Mouse (Mus musculus): ENCODE data around the gene Hist1h2ag.
"Not testable (repeated sequence)": the region's sequence is repeated elsewhere in the genome, so short reads cannot be mapped to it uniquely, and the experiment has no call there.

The Hist1h2ag gene

DNA sequence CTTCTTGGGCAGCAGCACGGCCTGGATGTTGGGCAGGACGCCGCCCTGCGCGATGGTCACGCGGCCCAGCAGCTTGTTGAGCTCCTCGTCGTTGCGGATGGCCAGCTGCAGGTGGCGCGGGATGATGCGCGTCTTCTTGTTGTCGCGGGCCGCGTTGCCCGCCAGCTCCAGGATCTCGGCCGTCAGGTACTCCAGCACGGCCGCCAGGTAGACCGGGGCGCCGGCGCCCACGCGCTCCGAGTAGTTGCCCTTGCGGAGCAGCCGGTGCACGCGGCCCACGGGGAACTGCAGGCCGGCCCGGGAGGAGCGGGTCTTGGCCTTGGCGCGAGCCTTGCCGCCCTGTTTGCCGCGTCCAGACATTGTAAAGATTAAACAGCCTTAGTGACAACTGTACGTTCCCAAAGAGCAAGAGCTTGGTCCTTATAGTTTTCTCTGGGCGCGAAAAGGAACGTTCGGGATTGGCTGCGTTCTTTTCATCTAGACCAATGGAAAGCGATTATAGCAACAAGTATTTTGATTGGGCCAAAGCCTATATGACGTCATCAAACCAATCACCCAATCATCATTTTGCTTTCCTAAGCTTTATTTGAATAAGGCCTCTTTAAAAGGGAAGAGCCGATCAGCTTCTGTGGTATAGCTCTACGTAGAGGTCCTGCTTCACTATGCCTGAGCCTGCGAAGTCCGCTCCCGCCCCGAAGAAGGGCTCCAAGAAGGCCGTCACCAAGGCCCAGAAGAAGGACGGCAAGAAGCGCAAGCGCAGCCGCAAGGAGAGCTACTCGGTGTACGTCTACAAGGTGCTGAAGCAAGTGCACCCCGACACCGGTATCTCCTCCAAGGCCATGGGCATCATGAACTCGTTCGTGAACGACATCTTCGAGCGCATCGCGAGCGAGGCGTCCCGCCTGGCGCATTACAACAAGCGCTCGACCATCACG lies at the start of gene Hist1h2ag, which contains the start of gene Hist1h2bj:
Gene Hist1h2ag, minus strand, starts transcription at position 377 of the 935 bp plus-strand sequence.
Gene Hist1h2bj, plus strand, starts transcription at position 647 of the 935 bp plus-strand sequence.
- DNase-seq (ENCODE audit: low read depth in 2 of 2, low spot score in 2 of 2): peak; percentile 76 to 86

DNA sequence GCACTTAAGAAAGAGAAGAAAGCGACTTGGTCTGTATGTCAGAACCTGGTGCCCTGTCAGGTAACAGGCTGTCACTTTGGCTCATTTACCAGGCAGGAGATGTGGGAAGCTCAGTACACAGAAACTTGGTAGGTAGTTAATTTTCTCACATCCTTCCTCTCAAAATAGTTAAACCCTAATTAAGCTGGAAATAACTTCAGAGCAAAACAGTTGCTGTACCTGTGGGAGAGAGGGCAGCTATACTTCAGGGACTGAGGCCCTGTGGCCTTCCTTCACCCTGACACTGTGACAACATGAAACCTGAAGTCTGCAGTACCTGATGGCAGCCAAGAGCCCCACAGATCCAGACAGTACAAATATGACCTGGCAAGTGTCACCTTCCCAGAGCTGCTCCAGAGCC lies 41.4 kb upstream of the Hist1h2ag start, which contains the start of gene Vmn1r188:
Gene Vmn1r188, plus strand, starts transcription at position 301 of the 400 bp plus-strand sequence.
- not testable (repeated sequence) for DNase-seq (ENCODE audit: low read depth in 2 of 2, low spot score in 2 of 2)

DNA sequence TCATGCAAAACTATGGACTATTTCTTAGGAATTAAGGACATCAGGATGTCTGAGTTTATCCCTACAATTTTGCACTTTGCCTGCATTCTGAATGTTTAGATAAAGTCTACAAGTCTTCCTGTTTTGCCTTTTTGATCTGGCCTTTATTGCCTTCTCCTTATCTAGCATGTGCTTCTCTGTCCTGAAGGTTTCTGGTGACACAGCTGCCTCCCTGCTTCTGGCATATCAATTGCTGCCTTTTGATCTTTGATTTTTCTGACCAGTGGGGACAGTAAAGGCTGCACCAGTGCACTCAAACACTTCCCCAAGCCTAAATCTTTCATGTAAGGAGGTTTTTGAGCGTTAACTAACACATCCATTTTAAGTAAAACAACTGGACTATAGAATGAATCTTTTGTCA lies 20.7 kb upstream of the Hist1h2ag start:
- DNase-seq (ENCODE audit: low read depth in 2 of 2, low spot score in 2 of 2): no peak

DNA sequence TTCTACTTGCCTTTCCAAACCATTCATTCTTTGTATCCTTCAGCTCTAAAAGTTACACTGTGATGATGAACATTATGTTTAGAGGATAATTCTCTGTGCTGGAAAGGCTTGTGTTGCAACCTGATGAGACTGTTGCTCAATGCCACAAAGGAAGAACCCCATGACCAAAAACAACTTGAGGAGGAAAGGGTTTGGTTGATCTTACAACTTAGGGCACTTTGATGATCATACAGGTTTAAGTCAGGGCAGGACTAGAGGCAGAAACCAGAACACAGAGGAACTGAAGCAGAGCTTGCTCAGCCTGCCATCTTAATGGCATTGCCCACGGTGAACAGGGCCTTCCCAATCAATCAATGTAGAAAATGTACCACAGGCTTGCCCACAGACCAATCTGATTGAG lies 18.7 kb upstream of the Hist1h2ag start:
- no peak for DNase-seq (ENCODE audit: low read depth in 2 of 2, low spot score in 2 of 2)

DNA sequence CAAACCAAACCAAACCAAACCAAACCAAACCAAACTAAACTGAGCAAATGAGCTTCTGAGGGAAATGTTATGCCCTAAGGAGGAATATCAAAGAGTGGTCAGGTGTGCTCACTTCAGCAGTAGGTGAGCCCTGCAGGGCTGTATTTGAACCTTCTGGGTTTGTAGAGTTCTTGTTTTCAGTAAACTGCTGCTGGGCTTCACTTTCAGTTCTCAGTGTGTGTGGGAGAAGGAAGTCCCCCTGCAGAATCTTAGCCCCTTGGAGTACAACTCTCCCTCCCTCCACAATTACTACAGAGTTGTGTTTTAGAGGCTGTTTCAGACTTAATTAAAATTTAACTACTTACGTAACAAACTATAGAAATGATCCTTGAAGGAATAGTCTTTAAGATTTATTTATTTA lies 11.0 kb upstream of the Hist1h2ag start:
- DNase-seq (ENCODE audit: low read depth in 2 of 2, low spot score in 2 of 2): no peak

DNA sequence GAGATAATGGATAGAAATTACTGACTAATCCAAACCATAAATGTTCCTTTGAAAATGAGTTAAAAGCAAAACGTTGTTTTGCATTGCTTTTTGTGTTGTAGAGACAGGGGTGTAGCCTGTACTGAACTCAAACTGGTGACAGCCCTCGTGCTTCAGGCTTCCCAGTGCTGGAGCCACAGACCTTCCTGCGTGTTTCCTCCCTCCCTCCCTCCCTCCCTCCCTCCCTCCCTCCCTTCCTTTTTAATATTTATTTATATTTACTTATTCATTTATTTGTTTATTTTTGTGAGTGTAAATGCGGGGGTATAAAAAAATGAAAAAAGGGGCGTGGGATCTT lies 8.7 kb upstream of the Hist1h2ag start:
- DNase-seq (ENCODE audit: low read depth in 2 of 2, low spot score in 2 of 2): no peak

DNA sequence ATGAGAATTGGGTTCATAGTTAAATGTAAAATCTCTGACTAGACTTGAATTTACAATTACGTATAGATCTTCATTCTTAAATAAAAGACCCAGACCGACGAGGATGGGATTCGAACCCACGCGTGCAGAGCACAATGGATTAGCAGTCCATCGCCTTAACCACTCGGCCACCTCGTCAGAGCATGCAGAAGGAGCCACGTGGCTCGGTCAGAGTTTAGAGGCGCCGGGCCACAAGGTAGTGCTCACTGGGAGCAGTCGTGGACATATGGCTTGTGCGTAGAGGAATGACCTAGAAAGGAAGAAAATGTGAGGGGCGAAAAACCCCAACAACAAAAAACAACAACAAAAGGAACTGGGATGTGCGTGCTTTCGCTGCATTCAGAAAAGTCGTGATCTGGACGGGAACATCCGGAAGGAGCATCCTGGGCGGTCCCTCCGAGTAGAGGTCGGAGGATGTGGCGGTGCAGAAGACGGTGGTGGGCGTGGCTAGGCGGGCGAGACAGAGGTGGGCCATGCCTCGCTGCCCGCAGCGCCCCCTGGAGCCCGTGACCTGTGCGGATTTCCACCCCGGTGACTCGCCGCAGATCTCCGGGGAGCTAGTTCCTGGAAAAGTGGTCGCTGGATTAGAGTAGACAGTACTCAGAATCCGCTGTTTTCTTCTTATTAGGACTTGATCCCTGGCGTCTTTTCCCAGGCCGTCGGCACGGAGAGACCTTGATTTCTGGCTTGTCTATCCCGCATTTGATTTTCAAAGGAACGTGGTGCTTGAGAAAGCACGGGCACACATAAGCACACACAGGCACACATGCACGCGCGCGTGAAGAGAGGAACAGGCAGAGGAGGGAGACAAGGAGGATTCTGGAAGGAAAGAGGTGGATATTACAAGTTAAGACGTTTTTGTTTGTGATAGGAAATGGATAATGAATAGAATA lies 8.1 kb upstream of the Hist1h2ag start:
- peak; percentile 75 to 84 for DNase-seq (ENCODE audit: low read depth in 2 of 2, low spot score in 2 of 2)

DNA sequence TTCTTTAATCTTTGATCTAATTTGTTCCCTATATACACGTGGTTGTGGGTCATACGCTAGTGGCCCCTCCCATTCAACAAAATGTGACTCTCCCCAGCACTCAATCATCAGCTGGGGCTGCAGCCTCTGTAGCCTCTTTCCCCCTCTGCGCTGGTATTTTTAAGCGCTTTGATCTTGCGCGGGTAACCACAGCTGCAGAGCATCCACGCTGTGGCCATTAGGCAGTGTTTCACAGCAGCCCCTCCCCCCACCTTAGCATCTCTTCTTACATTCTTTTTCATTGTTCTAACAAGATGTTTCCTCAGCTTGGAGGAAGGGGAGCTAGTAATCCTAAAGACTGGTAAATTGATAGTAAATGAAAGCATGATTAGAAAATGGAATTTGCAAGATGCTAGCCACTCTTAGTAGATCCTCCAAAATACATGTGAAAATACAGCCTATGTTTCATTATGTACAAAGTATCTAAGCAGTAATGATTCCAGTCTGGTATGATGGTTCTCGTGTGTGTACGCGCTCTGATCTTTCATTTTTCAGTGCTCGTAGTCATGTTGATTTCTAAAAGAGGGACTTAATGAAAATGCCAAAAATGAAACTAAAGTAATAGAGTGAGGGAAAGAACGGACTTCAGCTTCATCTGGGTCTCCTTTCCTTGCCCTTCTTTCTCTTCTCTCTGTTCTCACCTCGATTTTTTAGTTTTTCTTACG lies 7.1 kb upstream of the Hist1h2ag start:
- DNase-seq (ENCODE audit: low read depth in 2 of 2, low spot score in 2 of 2): peak in 1 of 2 experiments; percentile 51

DNA sequence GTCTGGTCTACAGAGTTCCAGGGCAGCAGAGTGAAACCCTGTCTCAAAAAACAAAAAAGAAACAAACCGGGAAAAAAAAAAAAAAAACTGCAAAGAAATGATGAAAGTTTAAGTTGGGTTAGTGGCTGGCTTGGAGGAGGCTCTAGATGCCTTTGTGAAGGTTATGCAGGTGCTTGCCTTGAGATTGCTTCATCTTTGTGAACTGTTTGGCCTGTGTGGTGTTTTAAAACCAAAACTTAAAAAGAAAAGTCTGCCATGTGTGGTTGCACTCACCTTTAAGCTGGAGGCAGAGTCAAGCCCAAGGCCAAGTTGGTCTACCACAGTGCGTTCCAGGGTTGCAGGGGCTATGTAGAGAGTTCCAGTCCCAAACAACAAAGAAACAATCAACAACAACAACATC lies 6.3 kb upstream of the Hist1h2ag start:
- no peak for DNase-seq (ENCODE audit: low read depth in 2 of 2, low spot score in 2 of 2)

DNA sequence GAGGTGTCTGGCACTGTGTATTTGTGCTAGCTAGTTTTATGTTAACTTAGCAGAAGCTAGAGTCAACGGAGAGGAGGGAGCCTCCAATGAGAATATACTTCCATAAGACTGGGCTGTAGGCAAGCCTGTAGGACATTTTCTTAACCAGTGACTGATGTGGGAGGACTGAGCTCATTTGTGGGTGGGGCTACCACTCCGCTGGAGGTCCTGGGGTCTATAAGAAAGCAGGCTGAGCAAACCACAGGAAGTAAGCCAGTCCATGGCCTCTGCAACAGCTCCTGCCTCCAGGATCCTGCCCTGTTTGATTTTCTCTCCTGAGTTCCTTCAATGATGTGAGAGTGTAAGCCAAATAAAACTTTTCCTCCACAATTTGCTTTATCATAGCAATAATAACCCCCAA lies 2.6 kb upstream of the Hist1h2ag start:
- DNase-seq (ENCODE audit: low read depth in 2 of 2, low spot score in 2 of 2): no peak

DNA sequence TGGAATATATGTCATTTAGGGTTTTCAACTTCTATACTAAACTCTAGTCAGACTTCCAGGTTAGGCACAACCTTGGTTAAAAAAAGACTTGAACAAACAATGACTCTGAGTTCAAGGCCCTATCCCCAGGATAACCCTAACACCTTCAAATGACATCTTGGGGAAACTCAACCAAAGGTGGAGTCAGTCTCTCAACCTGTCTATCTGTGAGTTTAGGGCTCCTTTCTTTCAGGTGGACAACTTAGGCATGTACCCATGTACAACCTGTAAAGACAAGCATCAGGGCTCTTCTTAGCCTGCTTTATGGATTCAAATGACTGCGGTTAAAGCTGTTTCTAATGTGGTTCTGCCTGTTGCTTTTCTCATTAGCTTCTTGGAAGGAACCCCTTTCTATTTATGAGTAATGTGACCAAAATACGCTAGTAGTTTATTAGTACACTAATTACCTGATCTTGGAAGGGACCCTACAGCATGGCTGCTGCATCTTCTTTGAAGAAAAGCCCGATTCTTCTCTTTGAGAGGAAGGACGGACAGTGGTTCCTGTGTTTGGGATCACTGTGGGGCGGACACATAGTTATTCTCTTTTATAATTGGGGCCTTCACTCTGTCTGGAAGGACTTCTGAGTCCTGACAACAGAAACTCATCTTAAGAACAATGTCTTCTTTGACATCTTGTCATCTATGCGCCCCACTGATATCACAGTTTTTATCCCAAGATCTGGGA lies 1.9 kb upstream of the Hist1h2ag start:
- DNase-seq (ENCODE audit: low read depth in 2 of 2, low spot score in 2 of 2): no peak

DNA sequence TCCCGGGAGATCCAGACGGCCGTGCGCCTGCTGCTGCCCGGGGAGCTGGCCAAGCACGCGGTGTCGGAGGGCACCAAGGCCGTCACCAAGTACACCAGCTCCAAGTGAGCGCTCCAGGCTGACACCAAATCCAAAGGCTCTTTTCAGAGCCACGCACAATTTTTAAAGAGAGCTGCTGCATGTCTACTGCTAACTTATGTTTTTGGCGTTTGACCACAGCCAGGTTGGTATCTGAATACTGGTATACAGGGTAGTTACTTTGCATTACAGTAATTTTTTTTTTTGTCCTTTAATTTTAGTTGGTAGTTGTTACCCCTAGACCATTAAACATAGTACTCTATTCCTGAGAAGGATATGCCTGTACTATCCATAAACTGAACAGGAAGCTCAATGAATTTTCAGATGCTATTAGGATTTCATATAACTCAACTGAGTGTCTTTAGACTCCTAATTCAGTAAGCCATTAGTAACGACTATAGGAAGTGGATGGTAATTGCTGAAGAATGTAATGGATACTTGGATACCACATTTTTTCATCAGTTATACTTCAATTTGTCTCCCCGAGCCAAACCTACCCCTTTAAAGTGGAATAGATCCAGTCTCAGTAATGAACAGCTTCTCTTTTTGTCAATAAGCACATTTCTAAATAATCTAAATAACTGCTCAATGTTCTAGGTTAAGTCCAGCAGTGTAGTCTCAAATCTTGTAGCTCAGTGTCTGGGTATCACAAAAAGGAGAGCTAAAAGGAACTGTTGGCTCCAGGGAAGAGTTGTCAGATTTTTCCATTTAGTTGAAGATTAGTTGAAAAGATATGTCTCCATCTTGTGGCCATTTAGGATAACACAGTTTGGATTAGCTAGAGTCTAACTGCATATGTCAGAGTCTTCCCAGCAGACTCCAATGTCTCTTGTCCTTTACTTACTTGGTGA lies 1.0 kb upstream of the Hist1h2ag start:
- DNase-seq (ENCODE audit: low read depth in 2 of 2, low spot score in 2 of 2): no peak

DNA sequence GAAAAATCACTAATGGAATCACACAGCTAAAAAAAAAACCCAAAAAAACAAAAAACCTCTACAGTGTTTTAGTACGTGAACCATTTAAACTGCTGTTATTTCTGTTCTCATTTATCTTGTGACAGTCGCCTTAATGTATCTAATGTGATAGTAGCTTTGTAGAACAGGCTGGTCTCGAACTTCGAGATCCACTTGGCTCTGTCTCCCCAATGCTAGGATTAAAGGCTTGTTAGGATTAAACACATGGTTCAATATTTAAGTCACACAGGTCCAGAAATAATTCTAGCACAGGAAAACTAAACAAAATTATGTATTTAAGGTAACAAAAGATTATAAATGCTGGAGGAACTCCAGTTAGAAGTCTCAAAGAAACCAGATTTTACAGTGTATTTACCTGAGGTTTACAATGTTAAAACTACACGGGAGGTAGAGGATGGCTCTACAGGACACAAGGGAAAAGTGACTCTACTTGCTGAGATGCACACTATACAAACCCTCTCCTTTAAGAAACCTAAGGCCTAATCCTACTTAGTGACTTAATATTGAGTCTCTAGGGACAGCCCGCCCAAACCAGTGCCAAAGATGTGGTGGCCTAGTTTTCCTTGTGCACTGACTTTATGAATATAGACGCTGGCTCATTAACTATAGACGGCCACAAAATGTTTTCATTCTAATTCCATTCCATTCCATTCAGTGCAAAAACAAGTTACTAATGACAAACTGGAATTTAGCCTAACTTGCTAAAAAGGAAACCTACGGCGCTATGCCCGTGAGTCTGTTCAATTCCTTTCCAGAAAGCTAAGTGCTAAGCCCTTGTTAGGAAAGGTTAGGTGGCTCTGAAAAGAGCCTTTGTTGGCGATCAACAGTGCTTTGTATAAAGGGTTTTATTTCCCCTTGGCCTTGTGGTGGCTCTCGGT lies 835 bp downstream of the Hist1h2ag start:
- no peak for DNase-seq (ENCODE audit: low read depth in 2 of 2, low spot score in 2 of 2)

DNA sequence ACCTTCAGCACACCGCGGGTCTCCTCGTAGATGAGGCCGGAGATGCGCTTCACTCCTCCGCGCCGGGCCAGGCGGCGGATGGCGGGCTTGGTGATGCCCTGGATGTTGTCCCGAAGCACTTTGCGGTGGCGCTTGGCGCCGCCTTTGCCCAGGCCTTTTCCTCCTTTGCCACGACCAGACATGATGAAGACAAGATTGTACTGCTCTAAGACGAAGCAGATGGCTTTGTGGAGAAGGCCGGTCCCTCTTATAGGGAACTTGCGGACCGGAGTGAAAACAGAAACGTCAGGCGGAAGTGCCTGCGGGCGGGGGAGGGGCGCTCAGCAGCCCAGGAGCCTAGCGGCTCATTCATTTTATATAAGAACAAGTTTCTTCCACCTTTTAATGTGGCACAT lies 1.6 kb downstream of the Hist1h2ag start, which contains the start of gene Hist1h4i:
Gene Hist1h4i, minus strand, starts transcription at position 221 of the 395 bp plus-strand sequence.
- DNase-seq (ENCODE audit: low read depth in 2 of 2, low spot score in 2 of 2): peak; percentile 79 to 85

DNA sequence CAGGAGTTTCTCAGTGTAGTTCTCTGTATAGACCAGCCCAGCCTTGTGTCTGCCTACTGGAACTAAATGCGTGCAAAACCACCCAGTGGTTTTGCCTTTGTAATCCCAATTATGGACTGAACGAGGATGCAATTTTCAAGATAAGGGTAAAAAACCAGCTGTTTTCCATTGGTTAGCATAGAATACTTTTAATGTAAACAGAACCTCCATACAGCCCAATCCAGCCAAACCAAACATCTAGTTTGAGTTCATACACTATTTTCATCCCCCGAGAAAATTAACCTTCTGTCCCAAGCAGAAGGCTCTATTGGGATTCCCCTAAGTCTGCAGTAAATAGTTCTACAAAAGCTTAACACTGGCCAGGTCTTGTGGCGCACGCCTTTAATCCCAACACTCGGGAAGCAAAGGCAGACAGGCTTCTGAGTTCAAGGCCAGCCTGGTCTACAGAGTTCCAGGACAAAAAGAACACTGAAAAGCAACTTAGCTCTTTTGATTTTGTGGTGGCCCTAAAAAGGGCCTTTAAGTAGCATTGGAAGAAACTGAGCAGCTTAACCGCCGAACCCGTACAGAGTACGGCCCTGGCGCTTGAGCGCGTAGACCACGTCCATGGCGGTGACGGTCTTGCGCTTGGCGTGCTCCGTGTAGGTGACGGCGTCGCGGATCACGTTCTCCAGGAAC lies 2.1 kb downstream of the Hist1h2ag start:
- DNase-seq (ENCODE audit: low read depth in 2 of 2, low spot score in 2 of 2): no peak

DNA sequence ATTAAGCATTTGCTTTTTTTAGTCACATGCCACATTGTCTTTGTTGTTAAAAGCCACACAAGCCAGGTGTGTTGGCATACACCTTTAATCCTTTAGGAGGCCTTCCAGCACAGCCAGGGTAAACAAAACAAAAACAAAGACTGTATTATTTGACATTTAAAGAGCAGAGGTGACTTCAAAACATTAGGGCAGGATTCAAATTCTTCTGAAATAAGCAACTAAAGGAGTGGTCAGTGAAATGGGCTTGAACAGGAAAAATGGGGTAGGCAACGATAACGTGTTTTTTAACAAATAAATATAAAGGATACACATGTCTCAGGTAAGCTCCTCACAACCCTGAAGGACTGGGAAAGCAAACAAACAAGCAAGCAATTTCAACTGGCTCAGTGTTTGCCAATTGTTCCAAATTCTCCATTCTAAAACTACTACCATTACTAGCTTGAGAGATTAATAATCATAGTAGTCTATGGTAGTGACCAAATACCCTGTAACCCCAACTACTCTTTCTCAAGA lies 2.7 kb downstream of the Hist1h2ag start:
- DNase-seq (ENCODE audit: low read depth in 2 of 2, low spot score in 2 of 2): no peak

DNA sequence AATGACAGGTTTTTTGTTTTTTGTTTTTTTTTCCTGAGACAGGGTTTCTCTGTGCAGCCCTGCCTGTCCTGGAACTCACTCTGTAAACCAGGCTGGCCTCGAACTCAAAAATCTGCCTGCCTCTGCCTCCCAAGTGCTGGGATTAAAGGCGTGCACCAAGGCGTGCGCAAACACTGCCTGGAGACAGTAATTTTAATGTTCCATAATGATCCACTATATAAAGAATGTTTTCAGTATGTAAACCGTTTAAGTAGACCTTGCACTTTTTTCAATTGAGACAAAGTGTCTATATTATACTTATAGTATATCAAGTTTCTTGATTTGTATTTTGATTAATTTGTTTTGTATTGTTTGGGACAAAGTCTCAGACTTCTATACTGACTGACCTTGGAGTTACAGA lies 3.4 kb downstream of the Hist1h2ag start:
- DNase-seq (ENCODE audit: low read depth in 2 of 2, low spot score in 2 of 2): no peak
